Mouse (Mus musculus): Measurements from ENCODE around the gene Fpr3.

GRCm38 (mm10) chr17:17900768-17901167 is 13.1 kb downstream of the Fpr3 start:
- TF ChIP-seq CTCF (IDR thresholded peaks at IDR 0.05; ENCODE audit: insufficient read depth, low read depth, low read length) (no peak), POLR2A (IDR thresholded peaks at IDR 0.05; ENCODE audit: insufficient read depth, low read depth, low read length) (no peak)
